Mouse (Mus musculus) kidney, postnatal 36 days (tissue): ENCODE results near the gene Slc35f1.

ENCODE experiments used
- DNase-seq, 2 experiments: peaks; one replicate each; pipeline ENCODE4 v3.0.0; 2021 to 2022; ENCODE audit warnings: mixed read lengths in 2 of 2

The Slc35f1 gene

DNA sequence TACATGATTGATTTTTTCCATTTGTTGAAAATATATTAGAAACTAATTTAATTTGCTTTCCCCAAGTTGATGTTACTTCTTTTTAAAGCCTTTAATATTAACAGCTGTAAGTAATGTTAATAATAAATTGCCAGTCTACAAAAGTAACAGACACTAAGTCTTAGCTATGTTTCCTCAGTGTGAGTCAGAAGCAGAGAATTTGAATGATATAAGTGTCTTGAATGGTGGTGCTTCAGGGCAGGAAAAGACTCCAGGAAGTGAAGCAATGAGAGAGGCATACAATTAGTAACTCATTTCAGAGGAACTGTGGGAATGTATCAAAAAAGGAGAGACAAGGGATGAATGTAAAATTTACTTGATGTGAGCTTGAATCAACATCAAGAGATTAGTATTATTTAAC is 244.3 kb downstream of the Slc35f1 start:
- no peak for DNase-seq

- no peak for DNase-seq
Measured at GRCm38 (mm10) chr10:52940111-52940830, 249.9 kb downstream of the Slc35f1 start.

GRCm38 (mm10) chr10:52940831-52941216 is 250.5 kb downstream of the Slc35f1 start:
- no peak for DNase-seq

GRCm38 (mm10) chr10:52952581-52952980 is 262.2 kb downstream of the Slc35f1 start:
- DNase-seq, result no peak

DNA sequence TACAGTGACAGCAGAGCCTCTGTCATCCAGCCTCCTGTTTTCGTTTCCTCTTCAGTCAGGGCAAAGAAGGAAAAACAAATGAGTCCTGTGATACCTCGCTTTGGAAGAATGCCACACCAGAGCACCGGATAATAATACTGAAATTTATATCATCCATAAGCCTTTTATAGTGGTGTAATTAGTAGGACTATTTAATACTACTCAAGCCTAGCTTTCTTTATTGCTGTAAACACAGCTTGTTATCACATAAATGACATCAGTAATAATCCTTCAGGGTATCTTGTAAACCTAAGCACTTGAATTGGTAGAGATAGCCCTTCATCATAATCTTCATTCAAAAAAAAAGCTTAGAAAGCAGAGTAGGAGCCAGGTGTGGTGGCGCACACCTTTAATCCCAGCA is 266.4 kb downstream of the Slc35f1 start:
- DNase-seq, result no peak

DNA sequence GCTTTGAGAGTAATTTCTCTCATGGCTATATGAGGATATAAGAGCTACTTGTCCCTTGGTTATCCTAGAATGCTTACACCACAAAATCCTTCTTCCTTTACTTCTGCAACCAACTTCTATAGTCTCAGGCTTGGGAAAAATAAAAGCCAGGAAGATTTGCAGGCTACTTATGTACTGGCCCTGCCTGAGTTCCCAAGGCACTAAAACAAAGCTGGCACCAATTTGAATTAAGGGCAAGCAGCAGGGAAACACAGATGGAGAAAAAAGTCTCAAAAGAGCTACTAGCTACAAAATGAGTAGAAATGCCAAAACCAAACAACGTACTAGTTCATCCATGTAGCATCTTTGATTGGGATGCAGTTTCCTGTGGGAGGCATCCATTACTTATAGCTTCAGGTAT is 288.9 kb downstream of the Slc35f1 start:
- DNase-seq, result no peak

DNA sequence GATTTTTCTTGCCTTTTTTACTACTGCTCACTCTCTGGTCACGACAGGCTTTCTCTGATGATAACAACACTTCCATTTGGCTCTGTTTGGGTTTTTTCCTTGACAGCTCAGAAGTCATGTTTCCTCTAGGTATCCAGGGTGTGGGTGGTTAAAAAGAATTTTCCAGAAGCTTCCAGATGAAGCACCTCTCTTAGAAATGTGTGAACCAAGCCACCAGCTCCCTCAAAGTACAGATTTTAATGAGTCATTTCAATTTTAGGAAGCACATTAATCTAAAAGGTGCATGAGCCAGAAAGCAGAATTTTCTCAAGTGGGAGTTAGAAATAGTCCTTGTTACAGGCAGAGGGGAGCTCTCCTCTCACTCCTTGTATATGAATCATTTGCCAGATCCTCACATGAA is 292.5 kb downstream of the Slc35f1 start:
- DNase-seq, result no peak

- DNase-seq, result no peak
Measured at GRCm38 (mm10) chr10:52992246-52992645, 301.9 kb downstream of the Slc35f1 start.

- DNase-seq, result no peak
Measured at GRCm38 (mm10) chr10:52996886-52997285, 306.6 kb downstream of the Slc35f1 start.

- DNase-seq, result no peak
Measured at GRCm38 (mm10) chr10:53001136-53001535, 310.8 kb downstream of the Slc35f1 start.

- DNase-seq, result no peak
Measured at GRCm38 (mm10) chr10:53006229-53007190, 316.2 kb downstream of the Slc35f1 start.

DNA sequence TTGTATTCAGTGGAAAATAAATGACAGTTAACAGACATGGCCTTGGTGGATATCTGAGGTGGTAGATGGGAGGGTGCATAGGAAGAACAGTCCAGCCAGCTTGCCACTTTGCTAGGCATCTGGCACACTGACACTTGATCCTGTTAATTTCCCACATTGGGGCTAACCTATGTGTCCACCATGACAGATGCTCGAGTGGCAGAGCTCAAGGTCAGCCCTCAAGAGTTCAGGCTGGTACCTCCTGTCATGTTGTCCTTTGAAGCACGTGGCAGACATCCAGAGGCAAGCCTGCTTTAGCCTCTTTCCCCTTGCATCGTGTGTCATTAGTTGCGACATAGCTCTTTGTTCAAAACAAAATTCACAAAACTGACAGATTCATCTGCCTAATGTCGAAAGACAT is 323.5 kb downstream of the Slc35f1 start:
- no peak for DNase-seq

GRCm38 (mm10) chr10:53028454-53028853 is 338.1 kb downstream of the Slc35f1 start:
- DNase-seq, result no peak

GRCm38 (mm10) chr10:53035202-53035601 is 344.9 kb downstream of the Slc35f1 start:
- no peak for DNase-seq

DNA sequence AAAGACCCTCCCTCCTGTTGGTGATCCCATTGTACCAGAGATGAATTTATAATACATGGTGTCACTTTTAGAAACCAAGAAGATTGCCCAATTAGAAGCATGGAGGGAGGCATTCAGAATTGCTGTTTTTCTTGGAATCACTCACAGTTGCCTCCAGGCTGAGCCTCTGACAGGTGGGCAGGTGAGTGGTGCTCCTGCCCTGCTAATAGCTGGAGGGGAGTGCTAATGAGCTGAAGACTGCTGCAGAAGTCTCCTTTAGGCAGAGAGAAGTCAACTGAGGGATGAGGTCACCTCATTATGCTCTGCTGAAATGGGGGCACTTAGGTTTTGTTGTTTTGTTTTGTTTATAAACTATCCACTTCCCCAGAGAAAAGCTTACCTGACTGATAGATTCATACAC is 355.6 kb downstream of the Slc35f1 start:
- DNase-seq, result no peak

- DNase-seq, result peak; percentile 10 to 52
Measured at GRCm38 (mm10) chr10:53052521-53052920, 362.2 kb downstream of the Slc35f1 start.

DNA sequence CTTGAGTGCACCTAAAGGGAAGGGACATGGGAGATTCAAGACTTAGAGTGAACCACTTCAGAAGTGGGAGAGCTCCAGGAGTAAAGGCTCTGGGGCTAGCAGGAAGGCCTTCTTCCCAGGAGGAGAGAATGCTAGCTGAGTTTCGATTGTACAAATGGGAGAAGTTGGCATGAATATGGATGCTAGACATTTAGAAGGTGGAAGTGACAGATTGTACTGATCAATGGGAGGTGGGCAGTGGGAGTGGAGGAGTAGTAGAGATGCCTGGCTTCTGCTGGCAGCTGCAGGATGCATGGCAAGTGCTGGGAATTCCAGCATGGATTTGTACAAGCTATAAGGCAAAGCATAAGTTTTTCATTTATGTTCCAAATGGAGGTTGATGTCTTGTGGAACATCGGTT is 370.4 kb downstream of the Slc35f1 start:
- DNase-seq, result no peak

GRCm38 (mm10) chr10:53062741-53063140 is 372.4 kb downstream of the Slc35f1 start:
- DNase-seq, result peak; percentile 45 to 69

DNA sequence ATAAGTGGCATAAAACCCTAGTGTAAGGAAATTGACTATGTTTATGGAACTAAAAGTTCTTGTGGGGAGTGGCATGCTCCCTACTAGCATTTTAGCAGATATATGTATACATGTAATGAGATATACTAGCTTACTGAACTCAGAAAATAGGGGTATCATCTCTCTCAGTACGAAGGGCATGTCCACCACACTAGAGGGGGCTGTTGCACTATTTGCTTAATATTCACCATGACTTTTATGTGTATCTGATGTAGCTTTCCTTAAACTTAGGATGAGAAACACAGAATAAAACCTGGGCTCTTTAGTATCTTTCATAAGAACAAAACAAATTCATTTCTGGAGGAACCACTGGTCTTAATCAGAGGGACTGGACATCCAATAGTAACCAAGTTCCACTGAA is 397.5 kb downstream of the Slc35f1 start:
- DNase-seq, result peak in 1 of 2 experiments; percentile 46

DNA sequence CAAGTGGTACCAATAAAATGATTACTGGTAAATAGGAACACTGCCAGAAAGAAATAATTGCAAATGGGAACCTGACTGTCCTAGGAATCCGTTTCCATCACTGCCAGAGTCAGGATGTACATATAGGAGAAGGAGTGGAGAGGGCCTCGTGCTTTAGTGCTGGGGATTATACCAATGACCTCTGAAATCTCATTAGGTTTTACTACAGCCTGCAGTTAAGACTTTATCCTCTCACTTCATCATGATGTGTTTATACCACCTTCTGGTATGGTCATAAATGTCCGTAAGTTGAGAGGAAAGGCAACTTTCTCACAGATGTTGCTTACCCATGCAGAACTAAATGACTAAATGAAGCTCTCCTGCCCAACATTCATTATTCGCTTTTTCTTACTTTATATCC is 401.2 kb downstream of the Slc35f1 start:
- DNase-seq, result no peak

DNA sequence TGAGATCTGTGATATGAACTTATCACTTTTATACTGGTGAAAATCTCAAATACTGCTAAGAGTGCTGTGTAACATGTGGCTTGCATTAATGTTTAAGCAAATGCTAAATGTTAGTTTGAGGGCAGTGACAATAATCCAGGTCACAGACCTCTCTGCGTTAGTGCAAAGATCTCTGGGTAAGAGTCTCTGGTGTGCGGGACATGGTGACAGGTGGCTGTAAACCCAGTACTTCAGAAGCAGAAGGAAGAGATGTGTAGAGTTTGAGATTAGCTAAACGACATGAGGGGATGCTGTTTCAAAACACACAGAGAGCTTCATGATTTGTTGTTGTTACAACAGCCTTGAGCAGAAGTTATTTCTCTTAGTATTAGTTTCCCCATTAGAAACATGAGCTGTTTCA is 406.1 kb downstream of the Slc35f1 start:
- DNase-seq, result no peak

DNA sequence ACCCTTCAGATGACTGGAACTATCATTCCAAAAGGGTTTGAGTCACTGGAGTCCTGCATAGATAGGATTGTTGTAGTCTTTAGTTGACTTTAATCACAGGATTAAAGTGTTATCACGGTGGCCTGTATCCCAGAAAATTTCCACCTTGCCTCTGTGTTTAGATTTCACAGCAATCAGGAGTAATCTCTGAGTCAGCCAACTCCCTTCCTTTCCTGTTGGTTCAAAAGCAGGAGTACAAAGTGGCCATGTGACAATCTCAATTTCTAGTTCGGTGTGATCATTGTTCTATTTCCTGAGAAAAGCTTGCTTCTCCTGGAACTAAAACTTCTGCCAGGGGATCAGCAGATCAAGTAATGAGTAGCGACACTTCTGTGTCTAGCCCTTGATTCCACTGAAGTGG is 410.5 kb downstream of the Slc35f1 start:
- DNase-seq, result no peak

GRCm38 (mm10) chr10:53101412-53101811 is 411.1 kb downstream of the Slc35f1 start:
- no peak for DNase-seq

- DNase-seq, result no peak
Measured at GRCm38 (mm10) chr10:53102423-53102822, 412.1 kb downstream of the Slc35f1 start.
